Mouse (Mus musculus): ENCODE measurements around the gene Anks1b. TPM values are rescaled to one million over a fixed set of nuclear protein-coding genes. Genes with fewer than 3 reads are reported as not detected.

Anks1b gene
- polyA plus RNA-seq, 1 experiment from 2014 or later = 0.84 TPM

- no peak overlapping the region for H3K4me3 ChIP-seq (ENCODE audit: low read depth, low read length)
- no peak overlapping the region for H3K9ac ChIP-seq (ENCODE audit: low read depth, low read length)
- no peak overlapping the region for H3K4me2 ChIP-seq
- no peaks in the 10 kb centered on the region for H3K4me1 ChIP-seq (ENCODE audit: control insufficient read depth, insufficient read depth, low read length)
- no peaks in the 10 kb centered on the region for H3K9me3 ChIP-seq (replicated peaks; ENCODE audit: control insufficient read depth, low read length)
- 86% methylated on average over 4 of the region's 4 CpGs for WGBS (ENCODE audit: insufficient replicate concordance)
- no peaks in the 10 kb centered on the region for H3K36me3 ChIP-seq (ENCODE audit: control insufficient read depth, insufficient read depth, low read length)
- ATAC-seq (replicated peaks; ENCODE audit: insufficient number of reproducible peaks, low FRiP score, low TSS enrichment) = no peak
- no peaks in the 10 kb centered on the region for H3K27me3 ChIP-seq (ENCODE audit: control insufficient read depth, insufficient read depth, low read length)
- no peak overlapping the region for H3K27ac ChIP-seq (ENCODE audit: low read depth, low read length)
Observed at GRCm38 (mm10) chr10:90329781-90330180, 456.5 kb downstream of the Anks1b start.

- no peaks in the 10 kb centered on the region for H3K9me3 ChIP-seq (replicated peaks; ENCODE audit: control insufficient read depth, low read length)
- no peak for ATAC-seq (replicated peaks; ENCODE audit: insufficient number of reproducible peaks, low FRiP score, low TSS enrichment)
- no peak overlapping the region for H3K27ac ChIP-seq (ENCODE audit: low read depth, low read length)
- H3K4me2 ChIP-seq = no peak overlapping the region
- H3K4me1 ChIP-seq (ENCODE audit: control insufficient read depth, insufficient read depth, low read length) = no peaks in the 10 kb centered on the region
- no peak overlapping the region for H3K4me3 ChIP-seq (ENCODE audit: low read depth, low read length)
- no peak overlapping the region for H3K9ac ChIP-seq (ENCODE audit: low read depth, low read length)
- no peaks in the 10 kb centered on the region for H3K36me3 ChIP-seq (ENCODE audit: control insufficient read depth, insufficient read depth, low read length)
- 78% methylated on average over 1 of the region's 1 CpGs for WGBS (ENCODE audit: insufficient replicate concordance)
- no peaks in the 10 kb centered on the region for H3K27me3 ChIP-seq (ENCODE audit: control insufficient read depth, insufficient read depth, low read length)
Observed at GRCm38 (mm10) chr10:90345394-90345793, 472.1 kb downstream of the Anks1b start.

GRCm38 (mm10) chr10:90356258-90356657, 482.9 kb downstream of the Anks1b start:
- no peak overlapping the region for H3K4me2 ChIP-seq
- no peak for ATAC-seq (replicated peaks; ENCODE audit: insufficient number of reproducible peaks, low FRiP score, low TSS enrichment)
- WGBS (ENCODE audit: insufficient replicate concordance) = 50% methylated on average over 1 of the region's 1 CpGs

DNA sequence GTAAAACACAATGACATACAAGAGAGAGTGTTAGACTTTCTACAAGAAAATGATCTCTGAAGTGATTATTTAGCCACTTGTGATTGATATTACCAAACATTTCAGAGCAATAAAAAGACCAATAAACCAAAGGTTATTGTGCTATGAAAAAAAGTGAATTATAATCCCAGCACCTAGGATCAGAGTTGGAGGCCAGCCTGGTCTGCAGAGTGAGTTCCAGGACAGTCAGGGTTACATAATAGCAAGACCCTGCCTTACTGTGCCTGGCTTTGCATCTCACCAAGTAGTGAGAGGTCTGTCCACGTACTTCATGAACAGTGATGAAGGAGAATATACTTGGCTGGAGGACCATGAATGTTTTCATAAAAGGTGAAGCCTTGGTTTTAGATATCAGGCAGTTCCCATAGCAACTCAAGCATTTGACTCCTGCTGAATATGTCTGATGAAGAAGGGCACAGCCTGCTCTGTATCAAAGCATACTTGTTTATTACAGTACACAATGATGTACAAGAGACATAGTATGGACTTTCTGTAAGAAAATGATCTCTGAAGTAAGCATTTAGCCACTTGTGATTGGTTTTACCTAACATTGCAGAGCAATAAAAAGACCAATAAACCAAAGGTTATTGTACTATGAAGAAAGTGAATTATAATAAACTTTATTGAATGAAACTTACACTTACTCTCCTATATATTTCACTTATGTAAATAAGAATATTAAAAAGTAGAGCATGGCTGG, 484.0 kb downstream of the Anks1b start:
- Histone ChIP-seq H3K27ac (ENCODE audit: low read depth, low read length) (no peak overlapping the region), H3K4me2 (no peak overlapping the region), H3K27me3 (ENCODE audit: control insufficient read depth, insufficient read depth, low read length) (no peaks in the 10 kb centered on the region), H3K9ac (ENCODE audit: low read depth, low read length) (no peak overlapping the region), H3K36me3 (ENCODE audit: control insufficient read depth, insufficient read depth, low read length) (no peaks in the 10 kb centered on the region), H3K9me3 (replicated peaks; ENCODE audit: control insufficient read depth, low read length) (no peaks in the 10 kb centered on the region), H3K4me1 (ENCODE audit: control insufficient read depth, insufficient read depth, low read length) (no peaks in the 10 kb centered on the region), H3K4me3 (ENCODE audit: low read depth, low read length) (no peak overlapping the region)
- WGBS (ENCODE audit: insufficient replicate concordance) = 60% methylated on average over 1 of the region's 1 CpGs
- ATAC-seq (replicated peaks; ENCODE audit: insufficient number of reproducible peaks, low FRiP score, low TSS enrichment) = no peak

More at GRCm38 (mm10) chr10:90356258-90356657, 482.9 kb downstream of the Anks1b start:
- Histone ChIP-seq H3K9ac (ENCODE audit: low read depth, low read length) (no peak overlapping the region), H3K4me3 (ENCODE audit: low read depth, low read length) (no peak overlapping the region), H3K9me3 (replicated peaks; ENCODE audit: control insufficient read depth, low read length) (no peaks in the 10 kb centered on the region), H3K4me1 (ENCODE audit: control insufficient read depth, insufficient read depth, low read length) (no peaks in the 10 kb centered on the region), H3K27ac (ENCODE audit: low read depth, low read length) (no peak overlapping the region), H3K36me3 (ENCODE audit: control insufficient read depth, insufficient read depth, low read length) (no peaks in the 10 kb centered on the region), H3K27me3 (ENCODE audit: control insufficient read depth, insufficient read depth, low read length) (no peaks in the 10 kb centered on the region)

DNA sequence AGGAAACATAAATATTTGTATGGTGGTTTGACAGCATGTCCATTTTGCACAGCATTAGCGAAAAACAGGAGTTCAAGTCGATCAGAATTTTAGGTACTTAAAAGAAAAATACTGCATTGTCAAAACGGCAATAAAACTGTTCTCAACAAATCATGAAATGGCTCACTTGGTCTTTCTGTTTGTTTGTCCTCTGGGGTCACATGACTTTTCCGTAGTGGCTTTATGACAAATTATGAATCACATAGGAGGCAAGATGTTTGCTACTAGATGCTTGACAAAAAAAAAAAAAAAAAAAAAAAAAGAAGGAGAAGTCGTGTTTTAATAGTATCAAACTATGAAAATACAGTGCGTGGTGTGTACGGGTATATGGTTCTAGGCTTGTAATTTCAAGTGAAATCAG, 495.7 kb downstream of the Anks1b start:
- Histone ChIP-seq H3K9me3 (replicated peaks; ENCODE audit: control insufficient read depth, low read length) (no peaks in the 10 kb centered on the region), H3K4me3 (ENCODE audit: low read depth, low read length) (no peak overlapping the region), H3K27me3 (ENCODE audit: control insufficient read depth, insufficient read depth, low read length) (no peaks in the 10 kb centered on the region), H3K27ac (ENCODE audit: low read depth, low read length) (no peak overlapping the region), H3K9ac (ENCODE audit: low read depth, low read length) (no peak overlapping the region), H3K36me3 (ENCODE audit: control insufficient read depth, insufficient read depth, low read length) (no peaks in the 10 kb centered on the region), H3K4me1 (ENCODE audit: control insufficient read depth, insufficient read depth, low read length) (no peaks in the 10 kb centered on the region), H3K4me2 (no peak overlapping the region)
- 85% methylated on average over 7 of the region's 7 CpGs for WGBS (ENCODE audit: insufficient replicate concordance)
- no peak for ATAC-seq (replicated peaks; ENCODE audit: insufficient number of reproducible peaks, low FRiP score, low TSS enrichment)

- ATAC-seq (replicated peaks; ENCODE audit: insufficient number of reproducible peaks, low FRiP score, low TSS enrichment) = no peak
- Histone ChIP-seq H3K27me3 (ENCODE audit: control insufficient read depth, insufficient read depth, low read length) (no peaks in the 10 kb centered on the region), H3K27ac (ENCODE audit: low read depth, low read length) (no peak overlapping the region), H3K9me3 (replicated peaks; ENCODE audit: control insufficient read depth, low read length) (no peaks in the 10 kb centered on the region), H3K4me2 (no peak overlapping the region), H3K4me1 (ENCODE audit: control insufficient read depth, insufficient read depth, low read length) (no peaks in the 10 kb centered on the region), H3K9ac (ENCODE audit: low read depth, low read length) (no peak overlapping the region), H3K36me3 (ENCODE audit: control insufficient read depth, insufficient read depth, low read length) (no peaks in the 10 kb centered on the region), H3K4me3 (ENCODE audit: low read depth, low read length) (no peak overlapping the region)
- WGBS (ENCODE audit: insufficient replicate concordance) = 84% methylated on average over 3 of the region's 3 CpGs
Observed at GRCm38 (mm10) chr10:90370751-90371150, 497.4 kb downstream of the Anks1b start.

GRCm38 (mm10) chr10:90373469-90373868, 500.2 kb downstream of the Anks1b start:
- Histone ChIP-seq H3K27me3 (ENCODE audit: control insufficient read depth, insufficient read depth, low read length) (no peaks in the 10 kb centered on the region), H3K9me3 (replicated peaks; ENCODE audit: control insufficient read depth, low read length) (no peaks in the 10 kb centered on the region), H3K27ac (ENCODE audit: low read depth, low read length) (no peak overlapping the region), H3K4me2 (no peak overlapping the region), H3K9ac (ENCODE audit: low read depth, low read length) (no peak overlapping the region), H3K36me3 (ENCODE audit: control insufficient read depth, insufficient read depth, low read length) (no peaks in the 10 kb centered on the region), H3K4me3 (ENCODE audit: low read depth, low read length) (no peak overlapping the region), H3K4me1 (ENCODE audit: control insufficient read depth, insufficient read depth, low read length) (no peaks in the 10 kb centered on the region)
- no peak for ATAC-seq (replicated peaks; ENCODE audit: insufficient number of reproducible peaks, low FRiP score, low TSS enrichment)
- WGBS (ENCODE audit: insufficient replicate concordance) = 21% methylated on average over 4 of the region's 4 CpGs

DNA sequence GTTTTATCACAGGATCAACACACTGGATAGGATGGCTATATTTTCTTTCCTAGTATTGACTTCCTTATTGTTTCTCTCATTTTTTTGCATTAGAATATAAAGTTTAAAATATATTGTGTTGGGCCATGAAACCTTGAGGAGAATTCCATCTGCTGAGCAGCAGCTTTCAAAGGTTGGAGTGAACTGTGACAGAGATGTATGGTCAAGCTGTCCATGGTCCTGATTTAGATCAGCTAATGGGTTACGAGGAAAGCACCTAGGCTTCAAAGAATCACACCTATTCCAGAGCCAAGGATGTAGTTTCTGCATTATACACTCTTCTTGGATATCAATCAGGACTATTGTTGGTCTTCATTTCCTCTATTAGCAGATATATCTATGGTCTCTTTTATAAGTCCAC, 503.3 kb downstream of the Anks1b start:
- H3K27ac ChIP-seq (ENCODE audit: low read depth, low read length) = no peak overlapping the region
- H3K4me3 ChIP-seq (ENCODE audit: low read depth, low read length) = no peak overlapping the region
- WGBS (ENCODE audit: insufficient replicate concordance) = 47% methylated on average over 1 of the region's 1 CpGs
- H3K4me1 ChIP-seq (ENCODE audit: control insufficient read depth, insufficient read depth, low read length) = no peaks in the 10 kb centered on the region
- no peak for ATAC-seq (replicated peaks; ENCODE audit: insufficient number of reproducible peaks, low FRiP score, low TSS enrichment)
- H3K4me2 ChIP-seq = no peak overlapping the region
- H3K36me3 ChIP-seq (ENCODE audit: control insufficient read depth, insufficient read depth, low read length) = no peaks in the 10 kb centered on the region
- H3K27me3 ChIP-seq (ENCODE audit: control insufficient read depth, insufficient read depth, low read length) = no peaks in the 10 kb centered on the region
- H3K9me3 ChIP-seq (replicated peaks; ENCODE audit: control insufficient read depth, low read length) = no peaks in the 10 kb centered on the region
- no peak overlapping the region for H3K9ac ChIP-seq (ENCODE audit: low read depth, low read length)

GRCm38 (mm10) chr10:90380062-90380461, 506.8 kb downstream of the Anks1b start:
- H3K36me3 ChIP-seq (ENCODE audit: control insufficient read depth, insufficient read depth, low read length) = no peaks in the 10 kb centered on the region
- H3K4me2 ChIP-seq = no peak overlapping the region
- H3K9me3 ChIP-seq (replicated peaks; ENCODE audit: control insufficient read depth, low read length) = no peaks in the 10 kb centered on the region
- no peaks in the 10 kb centered on the region for H3K27me3 ChIP-seq (ENCODE audit: control insufficient read depth, insufficient read depth, low read length)
- H3K4me3 ChIP-seq (ENCODE audit: low read depth, low read length) = no peak overlapping the region
- WGBS (ENCODE audit: insufficient replicate concordance) = 48% methylated on average over 1 of the region's 1 CpGs
- H3K27ac ChIP-seq (ENCODE audit: low read depth, low read length) = no peak overlapping the region
- no peaks in the 10 kb centered on the region for H3K4me1 ChIP-seq (ENCODE audit: control insufficient read depth, insufficient read depth, low read length)
- no peak for ATAC-seq (replicated peaks; ENCODE audit: insufficient number of reproducible peaks, low FRiP score, low TSS enrichment)
- H3K9ac ChIP-seq (ENCODE audit: low read depth, low read length) = no peak overlapping the region
